In the genomic region with DNA sequence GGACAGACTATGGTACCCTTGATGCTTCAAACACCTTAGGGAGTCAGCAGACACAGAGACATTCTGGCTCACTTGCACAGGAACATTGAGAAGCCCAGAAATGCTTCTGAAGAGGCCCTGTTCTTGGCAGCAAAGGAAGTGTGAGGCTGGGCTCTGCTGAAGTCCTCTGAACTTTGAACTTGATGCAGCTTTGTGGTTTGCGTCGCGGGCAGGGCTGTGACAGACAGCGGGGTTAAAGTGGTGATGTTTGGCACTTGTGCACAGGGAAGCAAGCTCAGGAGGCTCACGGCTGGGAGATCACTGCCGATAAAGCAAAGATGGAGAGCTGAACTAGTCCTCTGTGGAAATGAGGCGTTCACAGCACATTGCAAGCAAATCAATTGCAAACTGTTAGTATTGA, we compare ENCODE assay signal across 9 mouse cellular contexts.
DNase-seq lines count a peak whose midpoint lies in the region; ATAC-seq and TF ChIP-seq lines count a peak whose summit lies in the region.
"Had no signal": no experiment of that assay in that cellular context is flagged by ENCODE, and none has a peak within 500 bp of the region (broad histone marks: within the 10 kb centered on the region; RNA-seq: fewer than 3 reads in every experiment).

No protein-coding gene starts in this region.

- H3K4me1 ChIP-seq in forebrain, embryonic 15.5 days, result peaks cover 5% of the 10 kb centered on the region
- peaks cover 13% of the 10 kb centered on the region for H3K4me1 ChIP-seq in forebrain, embryonic 12.5 days
- H3K4me1 ChIP-seq in kidney, adult 2 months (ENCODE audit: control insufficient read depth, insufficient read depth, low read length), result peaks cover 5% of the 10 kb centered on the region

- peak; percentile 81 for DNase-seq in CD4-positive helper T cell, adult 2 months (ENCODE audit: low read depth, low spot score)
- DNase-seq in kidney, adult 2 months, result peak; percentile 73
- peak; percentile 29 to 57 for DNase-seq in lung, postnatal 4 days
- DNase-seq in urinary bladder, postnatal 14 days (ENCODE audit: low spot score), result no peak
- no peak for DNase-seq in cerebellum, postnatal 36 days
- no peak for DNase-seq in yolk sac, embryonic 10.5 days (ENCODE audit: low spot score)
- DNase-seq: cerebellum, adult 9-11 months had no signal

- no peaks in the 10 kb centered on the region for H3K27me3 ChIP-seq in forebrain, embryonic 15.5 days
- H3K27me3 ChIP-seq in forebrain, embryonic 12.5 days, result no peaks in the 10 kb centered on the region
- no peaks in the 10 kb centered on the region for H3K27me3 ChIP-seq in kidney, adult 2 months (replicated peaks; ENCODE audit: control insufficient read depth, insufficient read depth, low read length)

- no peak for TF ChIP-seq CTCF in kidney, adult 2 months (conservative IDR thresholded peaks at IDR 0.05; ENCODE audit: insufficient read depth, insufficient read length, low read depth, low read length)

- no peak overlapping the region for H3K9ac ChIP-seq in forebrain, embryonic 15.5 days (replicated peaks)
- no peak overlapping the region for H3K9ac ChIP-seq in forebrain, embryonic 12.5 days

- H3K36me3 ChIP-seq in forebrain, embryonic 15.5 days, result no peaks in the 10 kb centered on the region
- no peaks in the 10 kb centered on the region for H3K36me3 ChIP-seq in forebrain, embryonic 12.5 days (replicated peaks)
- H3K36me3 ChIP-seq in kidney, adult 2 months (ENCODE audit: control insufficient read depth, insufficient read depth, low read length), result no peaks in the 10 kb centered on the region

- H3K4me3 ChIP-seq in forebrain, embryonic 15.5 days, result no peak overlapping the region
- H3K4me3 ChIP-seq in forebrain, embryonic 12.5 days (replicated peaks), result no peak overlapping the region
- H3K4me3 ChIP-seq in kidney, adult 2 months (ENCODE audit: insufficient read depth, low read depth, low read length), result no peak overlapping the region

- no peak for TF ChIP-seq POLR2A in kidney, adult 2 months (IDR thresholded peaks at IDR 0.05; ENCODE audit: low read depth, low read length)

- no peak overlapping the region for H3K4me2 ChIP-seq in forebrain, embryonic 15.5 days (replicated peaks)
- no peak overlapping the region for H3K4me2 ChIP-seq in forebrain, embryonic 12.5 days

- H3K27ac ChIP-seq in forebrain, embryonic 15.5 days (replicated peaks), result peak overlapping the region; percentile 44
- H3K27ac ChIP-seq in forebrain, embryonic 12.5 days, result no peak overlapping the region
- H3K27ac ChIP-seq in kidney, adult 2 months (ENCODE audit: insufficient read depth, low read depth, low read length), result peak overlapping the region; percentile 71; the same call in 1 of the 2 replicates

- ATAC-seq in forebrain, embryonic 15.5 days (replicated peaks), result 0 out of 2 replicates have a peak, but pooled peaks have one; percentile 15
- no peak for ATAC-seq in forebrain, embryonic 12.5 days (ENCODE audit: low FRiP score)

- H3K9me3 ChIP-seq in forebrain, embryonic 15.5 days, result no peaks in the 10 kb centered on the region
- no peaks in the 10 kb centered on the region for H3K9me3 ChIP-seq in forebrain, embryonic 12.5 days

- WGBS in forebrain, embryonic 15.5 days, result 61% methylated on average over 7 of the region's 7 CpGs
- WGBS in forebrain, embryonic 12.5 days, result 77% methylated on average over 7 of the region's 7 CpGs
- 39% methylated on average over 7 of the region's 7 CpGs for WGBS in kidney, adult 2 months

Comparison
In these comparisons a context has a peak if more than half of its experiments do, and no peak if none do; other contexts are left out.
1. DNase-seq: peak in CD4-positive helper T cell, adult 2 months (single experiment), kidney, adult 2 months (single experiment) and lung, postnatal 4 days (2 of 2); none in urinary bladder, postnatal 14 days (single experiment), cerebellum, postnatal 36 days (0 of 2) and yolk sac, embryonic 10.5 days (single experiment).